Mouse (Mus musculus) embryo, embryonic 10.5 days (tissue): Measurements from ENCODE around the gene Pik3r1.
A peak's percentile ranks its signal among the peaks of the same experiment; 100 is the strongest.

ENCODE experiments used
- DNase-seq: peaks from one replicate; pipeline ENCODE4 v3.0.0-alpha.2; 2015; ENCODE audit warnings: low spot score

Gene Pik3r1

DNA sequence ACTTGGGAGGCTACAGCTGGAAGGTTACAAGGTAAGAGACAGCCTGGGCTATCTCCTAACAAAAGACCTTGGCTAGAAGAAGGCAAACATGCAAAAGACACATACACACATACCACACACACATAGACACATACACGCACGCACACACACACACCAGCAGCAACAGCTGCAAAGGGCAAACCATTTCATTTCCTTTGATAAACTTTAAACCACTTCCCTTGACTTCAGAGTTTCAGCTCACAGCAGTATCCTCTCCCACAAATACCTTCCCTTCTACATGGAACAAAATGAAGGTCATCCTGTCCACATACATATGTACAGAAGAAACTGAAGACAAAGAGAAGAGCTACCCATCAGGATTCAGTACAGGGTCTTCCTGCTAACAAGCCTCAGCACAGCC is 56.7 kb downstream of the Pik3r1 start:
- no peak for DNase-seq

- DNase-seq: no peak
Observed at GRCm38 (mm10) chr13:101709788-101710187, 58.2 kb downstream of the Pik3r1 start.

DNA sequence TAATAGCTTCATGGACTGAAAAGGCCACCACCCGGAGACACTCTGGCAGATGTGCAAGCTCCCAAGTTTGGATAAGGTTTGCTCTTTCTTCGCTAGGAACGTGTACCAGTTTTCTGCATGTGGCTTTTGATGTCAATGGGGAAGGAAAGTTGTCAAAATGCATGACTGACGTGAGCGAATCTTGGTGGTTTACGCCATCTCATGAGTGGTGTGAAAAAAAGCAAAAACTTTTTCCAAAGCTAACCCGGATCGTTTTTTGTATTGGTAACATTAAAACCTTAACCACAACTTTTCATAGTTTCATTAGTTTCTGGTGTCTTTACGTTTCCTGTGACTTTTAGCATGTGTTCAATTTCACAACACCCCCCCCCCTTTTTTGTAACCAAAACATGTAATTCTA is 60.8 kb downstream of the Pik3r1 start:
- no peak for DNase-seq

DNA sequence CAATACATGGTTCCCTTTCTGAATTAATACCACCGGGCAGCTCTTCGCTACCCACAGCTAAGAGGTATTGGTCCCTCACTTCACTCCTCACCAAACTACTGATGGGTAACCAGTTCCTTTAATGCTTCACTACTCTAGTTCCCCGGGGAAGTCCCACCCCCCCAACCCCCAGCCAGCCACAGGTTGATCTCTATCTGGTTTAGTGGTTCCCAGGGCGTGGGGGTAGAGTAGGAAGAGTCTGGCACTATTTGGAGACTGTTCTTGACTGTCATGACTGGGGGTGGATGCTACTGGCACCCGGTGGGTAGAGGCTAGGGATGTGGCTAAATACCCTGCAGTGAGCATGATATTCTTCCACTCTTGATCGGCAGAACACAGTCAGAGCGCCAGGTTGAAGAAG is 61.6 kb downstream of the Pik3r1 start:
- no peak for DNase-seq

- no peak for DNase-seq
Observed at GRCm38 (mm10) chr13:101702096-101702775, 65.8 kb downstream of the Pik3r1 start.

DNA sequence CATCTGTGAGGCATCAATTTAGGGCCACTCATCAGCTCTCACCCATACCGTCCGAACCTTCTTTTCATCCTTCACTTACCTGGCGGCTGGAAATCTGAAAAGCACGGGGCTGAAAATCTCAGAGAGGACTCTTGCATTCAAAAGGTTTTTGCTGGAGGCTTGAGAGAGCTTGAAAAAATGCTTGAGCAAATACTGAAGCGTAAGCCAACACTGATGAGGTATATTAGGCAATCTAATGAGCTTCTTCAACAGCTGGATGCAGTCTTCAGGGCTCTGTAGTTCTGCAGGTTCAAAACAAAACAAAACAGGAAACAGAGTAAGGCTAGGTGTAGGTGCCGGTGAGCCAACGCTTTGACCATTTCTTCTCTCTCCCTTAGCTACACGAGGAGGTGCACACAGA is 66.4 kb downstream of the Pik3r1 start:
- no peak for DNase-seq

- DNase-seq: no peak
Observed at GRCm38 (mm10) chr13:101699742-101700141, 68.3 kb downstream of the Pik3r1 start.

DNA sequence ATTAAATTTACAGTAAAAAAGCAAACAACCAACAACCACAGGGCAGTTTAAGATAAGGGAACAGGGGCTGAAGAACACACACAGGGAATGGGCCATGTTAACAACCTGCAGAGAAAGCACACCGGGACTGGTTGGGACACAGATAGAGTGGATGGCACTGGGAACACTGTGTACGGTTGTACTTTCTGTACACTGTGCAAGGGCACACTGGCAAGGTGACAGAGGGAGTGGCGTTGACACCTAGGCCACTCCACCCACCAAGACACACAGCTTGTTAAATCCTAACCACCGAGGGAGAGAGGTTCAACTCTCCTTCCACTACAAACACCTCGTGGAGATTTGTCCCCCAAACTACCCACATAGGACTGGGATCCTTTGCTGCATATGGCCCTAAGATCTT is 70.1 kb downstream of the Pik3r1 start:
- DNase-seq: no peak

GRCm38 (mm10) chr13:101697461-101697860 is 70.6 kb downstream of the Pik3r1 start:
- no peak for DNase-seq

- DNase-seq: no peak
Observed at GRCm38 (mm10) chr13:101696827-101697226, 71.2 kb downstream of the Pik3r1 start.

GRCm38 (mm10) chr13:101696316-101696715 is 71.7 kb downstream of the Pik3r1 start:
- no peak for DNase-seq

DNA sequence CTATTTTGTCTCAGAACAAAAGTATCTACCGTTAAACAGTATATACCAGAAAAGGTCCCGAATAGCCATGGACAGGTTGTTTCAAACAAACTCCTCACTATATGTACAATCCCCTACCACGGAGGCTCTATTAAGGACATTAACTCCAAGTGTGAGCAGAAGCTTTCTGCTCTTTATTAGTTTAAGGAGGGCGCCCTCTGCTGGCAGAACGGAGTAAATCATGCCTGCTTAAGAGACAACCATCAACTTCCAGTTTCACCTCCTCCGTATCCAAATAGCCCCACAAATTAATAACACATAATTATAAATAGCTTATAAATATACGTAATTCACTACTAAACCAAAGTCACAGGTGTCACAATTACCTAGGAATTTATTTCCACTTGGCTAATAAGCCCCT is 72.1 kb downstream of the Pik3r1 start:
- DNase-seq: peak; percentile 95

DNA sequence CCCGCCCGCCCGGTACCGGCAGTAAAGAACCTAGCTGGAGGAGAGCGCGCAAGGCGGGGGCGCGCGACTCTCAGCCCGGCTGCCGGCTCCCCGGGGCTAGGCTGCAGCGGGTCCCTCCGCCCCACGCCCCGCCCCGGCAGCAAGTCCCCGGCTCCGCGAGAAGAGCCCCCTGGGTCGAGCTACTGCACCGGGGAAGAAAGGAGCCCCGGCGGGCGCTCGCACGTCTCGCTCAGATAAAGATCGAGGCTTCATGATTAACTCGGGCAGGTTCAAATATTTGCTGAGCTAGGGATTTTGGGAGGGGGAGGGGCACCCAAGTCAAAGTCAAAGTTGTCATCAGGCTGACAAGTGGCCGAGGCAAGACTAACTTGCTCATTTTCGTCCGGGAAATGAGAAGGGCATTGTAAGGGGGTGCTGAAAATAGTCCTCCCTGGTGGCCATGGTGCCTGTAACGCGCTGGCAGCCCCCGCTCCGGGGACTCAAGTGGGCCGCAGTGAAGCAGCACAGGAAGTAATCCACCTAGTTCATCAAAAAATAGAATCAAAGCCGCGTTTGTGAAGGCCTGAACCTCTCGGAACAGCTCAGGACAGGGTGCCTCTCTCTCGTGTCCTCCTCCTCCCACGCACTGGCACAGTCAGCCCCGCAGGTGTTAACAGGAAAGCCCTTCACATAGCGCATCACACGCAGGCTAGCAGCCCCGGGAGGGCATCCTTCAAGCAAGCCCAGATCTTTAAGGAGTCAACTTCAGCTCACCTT is 73.3 kb downstream of the Pik3r1 start:
- DNase-seq: peak; percentile 69

GRCm38 (mm10) chr13:101693967-101694495 is 74.0 kb downstream of the Pik3r1 start:
- DNase-seq: peak; percentile 69

DNA sequence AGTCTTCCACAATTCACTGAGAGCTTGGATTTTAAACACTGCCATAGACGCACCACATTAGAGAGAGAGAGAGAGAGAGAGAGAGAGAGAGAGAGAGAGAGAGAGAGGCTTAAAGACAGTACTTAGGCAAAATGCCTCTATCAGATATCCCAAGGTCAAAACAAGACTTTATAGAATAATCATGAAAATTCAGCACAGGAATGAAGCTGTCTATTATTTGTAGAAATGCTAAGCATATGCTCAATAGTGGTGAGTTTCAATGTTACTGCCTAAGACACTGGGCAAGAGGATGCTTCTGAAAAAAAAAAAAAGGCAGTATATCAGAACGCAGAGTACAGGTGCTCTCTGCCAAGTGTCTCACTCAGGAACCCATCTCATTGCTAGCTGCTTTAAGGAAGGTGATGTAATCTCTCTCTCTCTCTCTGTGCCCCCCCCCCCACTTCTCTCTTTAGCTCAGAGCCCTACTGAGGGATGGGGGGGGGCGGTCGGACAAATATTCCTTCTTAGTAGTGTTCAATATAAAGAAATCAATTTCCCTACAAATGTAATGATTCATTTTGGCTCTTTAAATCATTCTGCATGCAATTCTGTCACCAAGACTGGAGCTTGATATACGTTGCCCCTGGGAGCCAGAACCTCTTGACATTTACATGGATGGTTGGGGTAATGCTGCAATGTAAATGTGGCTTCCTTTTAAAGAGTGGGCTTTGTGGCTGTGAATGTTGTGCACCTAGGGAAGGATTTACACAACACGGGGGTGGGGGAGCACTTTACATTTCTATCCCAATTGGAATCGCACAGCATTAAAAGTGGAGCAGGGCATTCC is 74.9 kb downstream of the Pik3r1 start:
- no peak for DNase-seq

DNA sequence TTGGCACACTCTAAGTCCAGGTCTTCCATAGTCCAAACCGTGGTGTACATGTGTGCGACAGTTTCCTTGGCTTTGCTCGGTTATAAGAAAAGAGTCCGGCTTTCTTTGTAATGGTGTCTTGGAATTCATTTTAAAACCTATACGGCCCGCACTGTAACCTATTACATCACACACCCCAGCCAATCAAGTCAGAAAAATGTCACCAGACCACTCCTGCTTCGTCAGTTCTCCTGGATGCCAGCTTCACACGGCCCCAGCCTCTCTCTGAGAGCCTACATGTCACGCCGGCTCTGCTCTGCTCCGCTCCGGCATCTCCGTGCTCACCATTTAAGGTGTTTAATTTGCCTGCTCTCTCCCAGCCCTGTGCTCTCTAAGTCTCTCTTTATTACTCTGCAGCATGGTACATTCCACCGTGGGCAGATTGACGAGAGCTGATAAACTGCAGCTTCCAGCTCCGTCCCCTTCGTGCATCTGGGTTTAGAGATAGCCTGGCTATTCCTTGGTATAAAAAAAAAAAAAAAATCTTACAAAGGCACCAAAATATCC is 75.7 kb downstream of the Pik3r1 start:
- DNase-seq: peak; percentile 37

GRCm38 (mm10) chr13:101691669-101692068 is 76.3 kb downstream of the Pik3r1 start:
- peak; percentile 13 for DNase-seq

GRCm38 (mm10) chr13:101690911-101691655 is 76.9 kb downstream of the Pik3r1 start:
- no peak for DNase-seq

DNA sequence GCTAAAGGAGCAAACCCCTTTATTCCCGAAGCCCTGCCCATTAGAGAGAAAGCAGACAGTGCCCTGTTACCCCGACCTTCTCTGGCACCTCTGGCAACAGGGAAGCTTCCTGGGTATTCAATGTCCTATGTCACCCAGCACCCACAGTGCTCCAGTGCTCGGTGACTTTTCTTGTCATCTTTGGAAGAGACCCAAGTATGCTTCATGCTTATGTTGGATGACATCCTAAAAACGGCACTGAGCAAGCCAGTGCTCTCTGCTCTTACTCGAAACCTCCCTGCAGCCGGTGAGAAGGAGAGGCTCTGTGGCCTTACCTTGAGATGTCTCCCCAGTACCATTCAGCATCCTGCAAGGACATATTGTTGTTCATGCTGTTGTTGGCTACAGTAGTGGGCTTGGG is 77.8 kb downstream of the Pik3r1 start:
- no peak for DNase-seq

GRCm38 (mm10) chr13:101686256-101686655 is 81.8 kb downstream of the Pik3r1 start:
- DNase-seq: no peak

DNA sequence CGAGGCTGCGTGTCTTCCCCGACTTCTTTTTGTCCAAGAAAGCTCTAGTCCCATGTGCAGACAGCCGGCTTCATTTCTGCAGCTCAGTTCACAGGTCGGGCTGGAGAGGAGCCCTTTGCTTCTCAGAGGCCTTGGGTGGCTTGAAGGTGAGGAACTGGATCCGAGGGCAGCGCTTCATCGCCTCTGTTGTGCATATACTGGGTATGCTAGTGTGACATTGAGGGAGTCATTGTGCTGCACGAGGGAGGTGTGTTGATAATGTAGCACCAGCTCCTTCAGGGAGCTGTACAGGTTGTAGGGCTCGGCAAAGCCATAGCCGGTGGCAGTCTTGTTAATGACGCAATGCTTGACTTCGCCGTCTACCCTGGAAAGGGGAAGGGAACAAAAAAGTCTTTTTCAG is 83.3 kb downstream of the Pik3r1 start:
- DNase-seq: no peak

- no peak for DNase-seq
Observed at GRCm38 (mm10) chr13:101682378-101682777, 85.6 kb downstream of the Pik3r1 start.
